Mouse (Mus musculus) cerebellum, adult 9-10 months (tissue): ENCODE measurements around the gene Slc9a1.

Experiments used
- DNase-seq: peaks from one replicate; pipeline ENCODE4 v3.0.0; 2022

The Slc9a1 gene

GRCm38 (mm10) chr4:133375812-133376577 lies 6.5 kb downstream of the Slc9a1 start:
- DNase-seq: peak; percentile 45

DNA sequence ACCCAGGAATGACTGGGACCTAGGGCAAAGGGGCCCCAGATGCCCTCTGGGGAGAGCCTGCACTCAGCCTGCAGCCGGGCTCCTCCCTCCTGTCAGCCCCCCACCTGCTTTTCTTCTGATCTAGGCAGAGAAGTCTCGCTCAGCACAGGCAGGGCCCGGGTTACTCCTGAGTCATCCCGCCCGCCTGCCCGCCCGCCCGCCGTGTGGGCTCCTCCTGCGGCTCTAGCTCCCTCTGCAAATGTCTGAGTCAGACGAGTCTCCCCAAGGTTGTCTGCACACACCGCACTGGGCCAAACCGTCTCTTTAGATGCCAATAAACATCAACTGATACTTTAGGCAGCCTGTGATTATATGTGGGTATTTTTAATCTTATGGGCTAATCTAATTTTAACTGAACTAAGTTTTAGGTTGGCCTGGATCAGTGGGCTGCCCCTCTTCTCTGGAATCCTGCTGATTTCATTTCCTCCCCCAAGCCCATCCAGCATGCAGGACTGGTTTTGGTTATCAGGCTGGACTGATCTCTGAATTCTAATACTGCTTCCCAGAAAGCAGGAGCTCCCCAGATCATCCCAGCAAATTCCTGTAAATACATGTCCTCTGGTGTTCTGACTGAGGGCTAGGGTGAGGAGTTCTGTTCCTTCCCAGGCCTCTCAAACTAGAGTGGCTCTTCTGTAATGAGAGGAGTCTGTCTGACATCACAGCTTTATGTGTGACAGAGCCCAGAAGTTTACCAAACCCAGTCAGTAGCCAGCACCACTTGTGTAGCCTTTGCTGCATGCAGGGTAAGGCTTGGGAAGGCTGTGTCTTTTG lies 8.9 kb downstream of the Slc9a1 start:
- DNase-seq: peak; percentile 39

- peak; percentile 21 for DNase-seq
Measured at GRCm38 (mm10) chr4:133379046-133379347, 9.5 kb downstream of the Slc9a1 start.

DNA sequence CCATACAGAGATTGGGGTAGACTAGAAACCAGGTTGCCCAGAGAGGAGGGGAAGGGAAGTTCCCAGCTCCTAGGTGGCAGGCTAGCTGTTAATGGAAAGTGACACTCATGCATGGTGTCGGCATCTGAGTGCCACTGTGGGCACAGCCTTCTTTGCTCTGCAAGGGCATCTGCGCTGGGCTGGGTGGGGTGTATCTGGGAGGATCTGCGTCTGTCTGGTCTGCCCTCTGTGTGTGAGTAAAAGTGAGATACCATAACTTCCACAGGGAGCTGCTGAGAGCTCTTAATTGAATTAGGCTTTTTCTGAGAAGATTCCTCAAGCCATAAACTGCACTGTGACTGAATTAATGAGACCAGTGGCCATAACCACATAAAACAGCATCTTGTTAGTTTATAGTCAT lies 10.4 kb downstream of the Slc9a1 start:
- DNase-seq: peak; percentile 18

- peak; percentile 15 for DNase-seq
Measured at GRCm38 (mm10) chr4:133380532-133380931, 11.0 kb downstream of the Slc9a1 start.

DNA sequence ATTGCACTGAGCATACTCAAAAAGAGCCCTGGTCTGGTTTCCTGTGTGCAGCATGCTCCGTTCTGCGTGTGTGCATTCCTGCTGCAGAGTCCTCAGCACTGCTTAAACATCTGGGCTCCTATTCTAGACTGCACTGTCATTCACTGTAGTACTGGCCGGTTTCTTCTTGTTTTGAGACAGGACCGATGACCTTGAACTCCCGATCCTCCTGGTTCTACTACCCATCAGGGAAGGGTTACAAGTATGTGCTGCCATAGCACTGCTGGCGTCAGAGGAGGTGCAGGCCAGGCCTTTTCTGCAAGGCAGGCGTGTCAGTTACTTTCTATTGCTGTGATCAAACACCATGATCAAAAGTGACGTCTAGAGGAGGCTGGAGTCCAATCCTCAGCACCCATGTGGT lies 11.6 kb downstream of the Slc9a1 start:
- DNase-seq: no peak

DNA sequence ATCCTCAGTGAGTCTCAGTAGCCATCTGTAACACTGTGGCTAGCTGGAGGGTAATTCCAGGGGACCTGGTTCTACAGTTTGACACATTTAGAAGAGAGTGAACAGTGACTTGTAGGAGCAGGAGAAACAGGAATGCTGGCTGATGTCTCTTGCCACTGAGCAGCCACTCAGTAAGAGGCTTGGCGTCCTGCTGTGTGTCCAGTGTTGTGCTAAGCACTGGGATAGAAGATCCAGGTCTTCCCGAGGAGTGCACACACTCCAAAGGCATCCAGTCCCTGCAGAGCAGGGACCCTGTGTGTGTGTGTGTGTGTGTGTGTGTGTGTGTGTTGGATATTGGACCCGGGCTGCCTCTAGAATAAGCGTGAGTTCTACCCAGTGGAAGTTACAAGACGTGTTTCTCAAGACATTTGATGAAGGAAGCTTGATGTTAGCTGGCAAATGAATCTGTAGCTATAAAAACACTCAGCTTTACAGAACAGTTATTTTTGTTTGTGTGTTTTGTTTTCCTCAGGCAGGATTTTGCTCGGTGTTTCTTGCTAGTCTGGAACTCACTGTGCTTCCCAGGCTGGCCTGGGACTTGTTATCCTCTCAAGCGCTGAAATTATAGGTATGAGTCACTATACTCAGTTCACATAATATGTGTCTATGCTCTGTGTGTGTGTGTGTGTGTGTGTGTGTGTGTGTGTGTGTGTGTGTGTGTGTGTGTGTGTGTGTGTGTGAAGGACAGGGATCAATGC lies 16.7 kb downstream of the Slc9a1 start:
- no peak for DNase-seq

DNA sequence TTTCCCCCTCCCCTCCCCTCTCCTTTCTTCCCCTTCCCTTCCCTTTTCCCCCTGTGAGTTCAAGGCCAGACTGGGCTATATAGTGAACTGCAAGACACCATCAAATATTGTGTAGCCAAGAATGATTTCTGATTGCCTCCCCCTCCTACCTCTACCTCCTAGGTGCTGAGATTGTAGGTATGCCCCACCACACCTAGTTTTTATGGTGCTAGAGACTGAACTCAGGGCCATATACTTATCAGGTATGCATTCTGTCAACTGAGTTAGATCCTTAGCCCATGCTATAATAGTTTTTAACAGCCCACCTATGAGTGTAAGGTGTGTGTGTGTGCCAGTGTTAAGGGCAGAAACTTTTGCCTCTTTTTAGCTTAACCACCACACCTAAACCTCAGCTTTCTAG lies 17.5 kb downstream of the Slc9a1 start:
- no peak for DNase-seq

DNA sequence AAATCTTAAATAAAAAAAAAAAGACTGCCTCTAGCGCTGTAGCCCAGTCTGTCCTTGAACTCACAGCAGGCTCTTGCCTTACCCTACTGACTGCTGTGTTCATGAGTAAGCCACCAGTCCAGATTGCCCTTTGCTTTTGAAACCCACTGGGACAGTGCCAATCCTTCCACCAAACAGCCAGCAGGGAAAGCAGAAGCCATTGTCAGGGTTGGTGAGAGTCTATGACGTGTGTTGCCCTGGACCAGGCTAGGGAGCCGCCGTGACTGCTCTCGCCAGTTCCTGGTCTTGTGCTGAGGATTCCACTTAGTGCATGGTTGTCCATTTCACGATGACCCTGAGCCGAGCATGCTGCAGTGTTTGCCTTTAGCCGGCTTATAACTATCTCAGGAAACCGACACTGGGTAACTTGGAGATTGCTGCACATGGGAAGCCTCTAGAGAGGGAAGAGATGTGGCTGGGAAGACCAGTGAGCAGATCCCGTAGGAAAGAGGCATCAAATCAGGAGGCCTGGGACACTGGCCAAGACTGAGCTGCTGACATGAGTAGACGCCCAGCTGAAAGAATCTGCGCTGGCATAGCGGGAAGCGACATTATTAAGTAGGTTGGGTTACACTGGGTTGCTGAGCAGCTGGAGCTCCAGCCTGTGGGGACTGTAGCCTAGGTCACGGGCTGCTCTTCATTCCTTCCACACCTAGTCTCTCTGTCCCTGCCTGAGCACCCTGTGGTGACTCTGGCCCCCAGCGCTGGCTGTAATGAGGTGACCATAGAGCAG lies 19.5 kb downstream of the Slc9a1 start:
- no peak for DNase-seq

DNA sequence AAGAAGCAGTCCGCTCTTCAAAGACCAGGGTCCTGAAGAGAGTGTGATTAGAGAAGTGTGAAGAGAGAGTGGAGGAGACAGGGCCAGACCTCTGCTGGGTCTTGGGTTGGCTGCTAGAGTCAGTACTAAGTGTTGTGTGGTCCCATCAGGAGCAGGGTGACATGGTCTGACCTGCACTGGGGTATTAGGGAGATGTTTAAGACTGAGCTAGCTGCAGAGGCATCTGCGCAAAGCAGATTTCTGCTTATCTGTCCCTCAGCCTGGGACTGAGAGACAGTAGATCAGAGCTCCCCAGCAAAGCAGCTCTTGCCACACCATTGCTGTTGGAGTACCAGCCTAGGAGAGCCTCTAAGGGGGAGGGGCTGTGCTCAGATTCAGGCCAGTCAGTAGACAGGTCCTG lies 20.5 kb downstream of the Slc9a1 start:
- no peak for DNase-seq

GRCm38 (mm10) chr4:133390585-133390984 lies 21.1 kb downstream of the Slc9a1 start:
- no peak for DNase-seq

- DNase-seq: peak; percentile 59
Measured at GRCm38 (mm10) chr4:133391185-133392040, 21.9 kb downstream of the Slc9a1 start.

DNA sequence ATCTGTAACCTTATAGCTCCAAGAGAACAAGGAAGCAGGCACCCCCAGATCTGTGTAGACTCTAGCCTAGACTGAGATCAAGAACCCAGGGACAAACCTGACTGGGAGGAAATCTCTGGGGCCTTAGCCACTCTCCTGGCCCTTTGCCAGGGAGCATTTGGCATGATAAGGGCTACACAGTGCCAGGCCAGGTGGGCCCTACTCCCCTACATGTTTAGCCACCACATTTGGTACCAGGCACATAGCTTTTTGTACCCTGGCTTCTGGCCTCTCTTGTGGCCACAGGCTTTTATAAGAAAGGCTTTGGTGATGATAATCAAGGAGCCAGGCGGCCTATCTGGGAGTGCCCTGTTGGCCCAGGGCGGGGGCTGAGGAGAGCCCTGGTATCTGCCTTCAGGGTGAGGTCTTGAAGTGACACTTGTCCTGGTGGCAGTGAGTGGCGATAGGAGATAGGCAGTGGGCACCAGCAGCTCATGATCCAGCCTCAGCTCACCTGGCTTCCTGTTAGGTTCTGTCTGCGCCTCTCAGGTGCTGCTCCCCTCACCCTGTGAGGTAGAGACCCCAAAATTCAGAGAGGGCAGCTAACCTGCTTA lies 25.6 kb downstream of the Slc9a1 start:
- no peak for DNase-seq

DNA sequence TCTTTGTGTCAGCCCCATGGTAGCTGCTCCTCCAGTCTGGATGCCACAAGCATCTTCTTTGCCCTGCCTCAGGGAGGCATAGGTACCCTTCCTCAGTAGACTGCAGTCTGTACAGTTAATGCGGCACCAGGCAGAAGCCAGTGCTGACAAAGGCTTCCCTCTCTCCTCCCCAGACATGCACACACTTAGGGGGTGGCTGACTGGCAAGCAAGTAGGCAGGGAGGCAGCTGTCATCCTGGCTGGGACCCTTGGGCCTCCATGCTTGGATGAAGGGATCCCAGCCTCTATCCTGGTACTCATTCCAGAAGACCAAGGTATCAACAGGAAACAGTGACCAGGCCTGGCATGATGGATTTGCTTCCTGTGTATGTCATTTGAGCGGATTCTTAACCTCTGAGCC lies 26.6 kb downstream of the Slc9a1 start:
- no peak for DNase-seq

GRCm38 (mm10) chr4:133397299-133397698 lies 27.8 kb downstream of the Slc9a1 start:
- no peak for DNase-seq

GRCm38 (mm10) chr4:133397961-133398360 lies 28.5 kb downstream of the Slc9a1 start:
- DNase-seq: no peak

- DNase-seq: no peak
Measured at GRCm38 (mm10) chr4:133398619-133399018, 29.1 kb downstream of the Slc9a1 start.

GRCm38 (mm10) chr4:133399509-133399908 lies 30.0 kb downstream of the Slc9a1 start:
- DNase-seq: peak; percentile 75

DNA sequence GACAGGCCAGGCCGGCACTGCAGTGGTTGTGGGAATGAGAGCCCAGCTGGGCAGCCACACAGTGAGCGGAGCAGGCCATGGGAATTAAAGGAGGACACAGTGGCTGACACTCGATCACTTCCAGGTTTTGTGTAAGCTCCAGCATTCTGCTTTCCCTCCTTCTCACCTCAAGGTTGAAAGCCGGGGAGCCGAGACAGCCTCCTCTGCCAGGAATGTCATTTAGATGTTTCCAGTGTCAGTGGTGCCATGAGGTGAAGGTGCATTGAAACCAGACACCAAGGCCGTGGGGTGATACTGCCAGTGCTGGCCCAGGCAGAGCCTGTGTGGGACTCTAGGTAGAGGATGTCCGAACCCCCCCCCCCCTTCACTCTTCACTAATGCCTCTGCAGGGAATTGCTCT lies 30.6 kb downstream of the Slc9a1 start:
- no peak for DNase-seq

- DNase-seq: no peak
Measured at GRCm38 (mm10) chr4:133402011-133402410, 32.5 kb downstream of the Slc9a1 start.

DNA sequence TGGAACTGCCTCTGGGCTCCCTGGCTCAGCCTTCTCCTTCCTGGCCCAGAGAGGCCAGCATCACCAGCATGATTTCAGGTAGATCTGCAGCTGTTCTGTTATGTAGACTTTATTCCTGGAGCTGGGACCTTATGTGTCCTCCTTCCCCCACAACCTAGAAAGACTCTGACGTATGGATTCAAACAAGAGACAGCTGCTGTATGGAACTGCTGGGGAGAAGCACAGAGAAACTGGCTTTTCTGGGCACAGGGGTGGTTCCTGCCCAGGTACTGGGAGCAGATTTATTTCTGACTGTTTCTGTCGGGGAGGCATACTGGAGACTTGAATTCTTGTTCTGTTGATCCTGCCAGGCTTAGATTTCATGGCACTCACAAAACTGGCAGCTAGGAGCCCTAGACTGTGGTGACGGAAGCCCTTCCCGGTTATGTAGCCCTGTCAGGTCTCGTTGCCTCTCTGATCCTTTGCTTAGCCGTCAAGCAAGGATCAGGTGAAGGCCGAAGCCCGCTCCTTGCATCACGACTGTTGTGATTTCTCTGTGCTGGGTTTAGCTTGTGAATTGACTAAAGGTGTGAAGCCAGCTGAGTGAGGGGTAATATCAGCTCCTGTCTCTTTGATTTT lies 34.2 kb downstream of the Slc9a1 start:
- no peak for DNase-seq
